Mouse (Mus musculus) inflammation-experienced regulatory T-cells, adult 6 months (primary cell): ENCODE data around the gene Il9r. TPM values are rescaled to one million over a fixed set of nuclear protein-coding genes. Genes with fewer than 3 reads are reported as not detected.

ENCODE experiments used
- ATAC-seq: one replicate; pipeline ENCODE4 v1.8.0; 2017
- polyA plus RNA-seq, 3 experiments: library from polyadenylated mRNA; unstranded; fragments of 100-300 nt; shearing (Covaris generic); gene quantifications; one replicate each; pipeline ENCODE4 v1.2.1; 2017

Il9r gene
- polyA plus RNA-seq, 3 experiments from 2014 or later: 2.8 to 5.4 (median 4.9) TPM

- no peak for ATAC-seq
Observed at GRCm38 (mm10) chr11:32157791-32158594, 42.1 kb downstream of the Il9r start.

- ATAC-seq: no peak
Observed at GRCm38 (mm10) chr11:32156854-32157630, 43.0 kb downstream of the Il9r start.

GRCm38 (mm10) chr11:32153216-32153615 is 46.9 kb downstream of the Il9r start:
- ATAC-seq: no peak

GRCm38 (mm10) chr11:32152814-32153213 is 47.3 kb downstream of the Il9r start:
- no peak for ATAC-seq

- no peak for ATAC-seq
Observed at GRCm38 (mm10) chr11:32151243-32151642, 48.8 kb downstream of the Il9r start.

GRCm38 (mm10) chr11:32149605-32150004 is 50.5 kb downstream of the Il9r start:
- ATAC-seq: no peak

GRCm38 (mm10) chr11:32142771-32143170 is 57.3 kb downstream of the Il9r start:
- no peak for ATAC-seq

- no peak for ATAC-seq
Observed at GRCm38 (mm10) chr11:32141627-32142586, 58.2 kb downstream of the Il9r start.

- peak; percentile 64 for ATAC-seq
Observed at GRCm38 (mm10) chr11:32141034-32141433, 59.0 kb downstream of the Il9r start.

- ATAC-seq: peak; percentile 42
Observed at GRCm38 (mm10) chr11:32139528-32139961, 60.5 kb downstream of the Il9r start.

GRCm38 (mm10) chr11:32138614-32138964 is 61.5 kb downstream of the Il9r start:
- ATAC-seq: no peak

GRCm38 (mm10) chr11:32137719-32138613 is 62.1 kb downstream of the Il9r start:
- no peak for ATAC-seq

Other genes with a start within 250 kb of the Il9r start
- not detected for gene 4930524B15Rik, start 234.7 kb downstream of the Il9r start, polyA plus RNA-seq
- 10 to 100 TPM in 2 of 3 experiments, 1 to 10 TPM in 1; 8.5 to 97.5 (median 73.7) TPM for gene Nsg2, start 199.8 kb downstream of the Il9r start, polyA plus RNA-seq
- gene Snrnp25, start 5.1 kb upstream of the Il9r start, polyA plus RNA-seq: 10 to 100 TPM; 52.9 to 74.7 (median 56.9) TPM
- under 1 TPM in 1 of 3 experiments, not detected in 2; 0.70 TPM for gene Rhbdf1, start 22.0 kb upstream of the Il9r start, polyA plus RNA-seq
- gene Mpg, start 26.2 kb upstream of the Il9r start, polyA plus RNA-seq: 10 to 100 TPM; 26.3 to 35.5 (median 32.8) TPM
- gene Nprl3, start 67.4 kb upstream of the Il9r start, polyA plus RNA-seq: 10 to 100 TPM; 27.3 to 55.0 (median 45.7) TPM
- not detected for gene Hba-x, start 76.1 kb upstream of the Il9r start, polyA plus RNA-seq
- 1 to 10 TPM; 3.7 to 7.5 (median 6.0) TPM for gene Hba-a1, start 83.2 kb upstream of the Il9r start, polyA plus RNA-seq
- not detected for gene Hbq1b, start 86.7 kb upstream of the Il9r start, polyA plus RNA-seq
- gene Hba-a2, start 96.2 kb upstream of the Il9r start, polyA plus RNA-seq: 10 to 100 TPM; 11.3 to 24.9 (median 18.9) TPM
- gene Hbq1a, start 99.8 kb upstream of the Il9r start, polyA plus RNA-seq: not detected
- gene Sh3pxd2b, start 147.5 kb upstream of the Il9r start, polyA plus RNA-seq: not detected